Mouse (Mus musculus): Measurements from ENCODE around the gene Ctnnb1. TPM values are rescaled to one million over a fixed set of nuclear protein-coding genes. Genes with fewer than 3 reads are reported as not detected.

The Ctnnb1 gene
- polyA plus RNA-seq (2015; fragmentation: Nextera tagmentation; extraction: Ambion mirVana): 377 and 458 TPM in 2 replicates

DNA sequence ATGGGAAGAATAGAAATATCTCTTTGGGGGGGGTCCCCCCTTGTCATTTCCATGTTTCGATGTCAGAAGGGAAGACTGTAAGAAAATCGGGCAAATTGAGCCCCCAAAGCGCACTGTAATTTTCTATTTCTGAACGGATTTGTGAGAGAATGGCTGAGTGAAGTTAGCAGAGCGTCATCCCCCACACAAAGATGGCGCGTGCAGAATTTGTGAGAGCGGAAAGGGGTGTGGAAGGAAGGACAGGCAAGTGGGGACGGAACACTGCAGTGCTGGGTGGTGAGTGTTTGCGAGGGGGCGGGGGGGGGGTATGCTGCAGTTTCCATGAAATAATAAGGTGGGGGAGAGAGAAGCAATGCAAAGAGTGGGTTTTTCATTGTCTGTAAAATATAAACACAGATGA lies at the start of gene Ctnnb1:
Ctnnb1 (plus strand) TSS at position 136 of the 400 bp plus-strand sequence.
- no peak for ATAC-seq (ENCODE audit: low read depth)
- Histone ChIP-seq H3K9ac (no peak within 1 kb of the TSS), H3K36me3 (no peaks in the 10 kb centered on the region), H3K9me3 (no peaks in the 10 kb centered on the region), H3K4me2 (no peak within 1 kb of the TSS), H3K4me3 (no peak within 1 kb of the TSS), H3K27ac (replicated peaks) (no peak within 1 kb of the TSS), H3K4me1 (replicated peaks) (peaks cover 6% of the 10 kb centered on the region; the same call in 1 of the 2 replicates), H3K27me3 (no peaks in the 10 kb centered on the region)
- 79% methylated on average over 11 of the region's 11 CpGs for WGBS

DNA sequence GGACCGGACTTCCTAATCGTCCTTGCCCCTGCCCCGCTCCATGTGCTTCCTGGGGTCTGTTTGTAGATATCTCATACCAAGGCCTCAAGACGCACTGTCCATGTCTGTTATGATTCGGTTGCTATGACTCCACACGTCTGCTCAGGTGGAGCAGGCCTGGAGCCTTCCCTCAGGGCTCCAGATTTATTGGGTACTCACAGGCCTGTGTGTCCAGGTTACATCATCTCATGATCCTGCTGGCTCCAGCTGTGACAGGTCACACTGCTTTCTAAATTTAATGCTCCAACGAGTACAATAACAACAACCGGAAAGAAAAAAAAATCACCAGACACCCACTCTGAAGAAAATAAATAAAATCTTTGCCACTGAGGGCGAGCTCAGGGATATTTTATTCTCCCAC lies 48.7 kb upstream of the Ctnnb1 start:
- no peaks in the 10 kb centered on the region for H3K36me3 ChIP-seq
- no peak overlapping the region for H3K9ac ChIP-seq
- H3K4me1 ChIP-seq (replicated peaks): peaks cover 27% of the 10 kb centered on the region
- no peaks in the 10 kb centered on the region for H3K9me3 ChIP-seq
- ATAC-seq (ENCODE audit: low read depth): no peak
- H3K27me3 ChIP-seq: no peaks in the 10 kb centered on the region
- no peak overlapping the region for H3K4me2 ChIP-seq
- no peak overlapping the region for H3K4me3 ChIP-seq
- WGBS: 66% methylated on average over 9 of the region's 9 CpGs
- no peak overlapping the region for H3K27ac ChIP-seq (replicated peaks)

DNA sequence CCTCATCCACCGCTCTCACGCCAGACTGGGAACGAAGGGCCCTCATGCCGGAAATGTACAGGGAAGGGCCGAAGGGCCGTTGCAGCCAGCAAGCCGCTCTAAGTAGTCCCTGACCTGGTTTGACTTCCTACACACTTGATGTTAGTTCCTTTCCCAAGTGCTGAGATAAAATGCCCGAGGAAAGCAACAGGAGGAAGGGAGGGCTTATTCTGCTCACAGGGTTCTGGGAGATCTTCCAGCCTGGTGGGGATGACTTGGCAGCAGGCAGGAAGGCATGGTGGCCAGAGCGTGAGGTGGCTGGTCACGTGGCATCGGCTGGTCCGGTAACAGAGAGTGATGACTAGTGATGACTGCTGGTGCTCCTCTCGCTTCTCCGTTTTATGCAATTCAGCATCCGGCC lies 47.9 kb upstream of the Ctnnb1 start:
- Histone ChIP-seq H3K27me3 (no peaks in the 10 kb centered on the region), H3K9me3 (no peaks in the 10 kb centered on the region), H3K4me3 (no peak overlapping the region), H3K36me3 (no peaks in the 10 kb centered on the region), H3K27ac (replicated peaks) (no peak overlapping the region), H3K4me1 (replicated peaks) (peaks cover 28% of the 10 kb centered on the region), H3K4me2 (no peak overlapping the region), H3K9ac (no peak overlapping the region)
- ATAC-seq (ENCODE audit: low read depth): no peak
- 94% methylated on average over 15 of the region's 15 CpGs for WGBS

GRCm38 (mm10) chr9:120881839-120882238 lies 47.2 kb upstream of the Ctnnb1 start:
- no peak for ATAC-seq (ENCODE audit: low read depth)
- Histone ChIP-seq H3K36me3 (no peaks in the 10 kb centered on the region), H3K4me2 (no peak overlapping the region), H3K27me3 (no peaks in the 10 kb centered on the region), H3K9ac (no peak overlapping the region), H3K4me3 (no peak overlapping the region), H3K27ac (replicated peaks) (no peak overlapping the region), H3K9me3 (no peaks in the 10 kb centered on the region), H3K4me1 (replicated peaks) (peaks cover 23% of the 10 kb centered on the region)
- WGBS: 81% methylated on average over 4 of the region's 4 CpGs

- Histone ChIP-seq H3K36me3 (no peaks in the 10 kb centered on the region), H3K4me3 (no peak overlapping the region), H3K4me1 (replicated peaks) (peaks cover 21% of the 10 kb centered on the region), H3K4me2 (no peak overlapping the region), H3K27me3 (no peaks in the 10 kb centered on the region), H3K9me3 (no peaks in the 10 kb centered on the region), H3K9ac (no peak overlapping the region), H3K27ac (replicated peaks) (peak overlapping the region; percentile 14)
- 0 out of 2 replicates have a peak, but pooled peaks have one; percentile 32 for ATAC-seq (ENCODE audit: low read depth)
- WGBS: 39% methylated on average over 10 of the region's 10 CpGs
These were observed 44.3 kb upstream of the Ctnnb1 start for GRCm38 (mm10) chr9:120884726-120885125.

GRCm38 (mm10) chr9:120887631-120888030 lies 41.4 kb upstream of the Ctnnb1 start:
- no peak overlapping the region for H3K4me3 ChIP-seq
- H3K4me1 ChIP-seq (replicated peaks): peaks cover 13% of the 10 kb centered on the region
- no peaks in the 10 kb centered on the region for H3K36me3 ChIP-seq
- no peak overlapping the region for H3K4me2 ChIP-seq
- H3K9ac ChIP-seq: no peak overlapping the region
- no peak for ATAC-seq (ENCODE audit: low read depth)
- H3K9me3 ChIP-seq: no peaks in the 10 kb centered on the region
- 91% methylated on average over 2 of the region's 2 CpGs for WGBS
- H3K27me3 ChIP-seq: no peaks in the 10 kb centered on the region
- H3K27ac ChIP-seq (replicated peaks): no peak overlapping the region

DNA sequence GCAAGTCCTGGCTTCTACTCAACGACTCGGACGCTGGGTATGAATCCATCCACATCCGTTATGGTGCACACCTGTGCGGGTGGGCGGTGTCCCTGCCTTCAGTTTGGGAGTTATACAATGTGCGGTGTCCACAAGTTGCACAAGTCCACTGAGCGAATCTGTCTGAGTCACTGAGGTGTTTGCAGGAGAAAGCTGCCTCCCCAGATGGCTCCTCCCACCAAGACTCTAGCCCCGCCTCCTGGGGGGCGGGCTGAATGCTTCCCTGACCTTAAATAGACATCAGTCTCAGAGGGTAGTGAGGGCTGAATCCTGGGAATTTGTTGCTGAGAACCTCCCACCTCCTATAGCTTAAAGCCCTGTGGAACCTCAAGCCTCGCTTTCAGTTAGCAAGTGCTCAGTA lies 35.6 kb upstream of the Ctnnb1 start:
- Histone ChIP-seq H3K9me3 (no peaks in the 10 kb centered on the region), H3K4me3 (no peak overlapping the region), H3K27me3 (no peaks in the 10 kb centered on the region), H3K27ac (replicated peaks) (no peak overlapping the region), H3K4me1 (replicated peaks) (no peaks in the 10 kb centered on the region), H3K36me3 (no peaks in the 10 kb centered on the region), H3K9ac (no peak overlapping the region), H3K4me2 (no peak overlapping the region)
- ATAC-seq (ENCODE audit: low read depth): no peak
- 93% methylated on average over 11 of the region's 11 CpGs for WGBS

GRCm38 (mm10) chr9:120893971-120894370 lies 35.0 kb upstream of the Ctnnb1 start:
- ATAC-seq (ENCODE audit: low read depth): no peak
- H3K27me3 ChIP-seq: no peaks in the 10 kb centered on the region
- no peak overlapping the region for H3K4me2 ChIP-seq
- no peaks in the 10 kb centered on the region for H3K36me3 ChIP-seq
- H3K4me1 ChIP-seq (replicated peaks): no peaks in the 10 kb centered on the region
- WGBS: 41% methylated on average over 10 of the region's 10 CpGs
- H3K9me3 ChIP-seq: no peaks in the 10 kb centered on the region
- no peak overlapping the region for H3K27ac ChIP-seq (replicated peaks)
- no peak overlapping the region for H3K4me3 ChIP-seq
- H3K9ac ChIP-seq: no peak overlapping the region

DNA sequence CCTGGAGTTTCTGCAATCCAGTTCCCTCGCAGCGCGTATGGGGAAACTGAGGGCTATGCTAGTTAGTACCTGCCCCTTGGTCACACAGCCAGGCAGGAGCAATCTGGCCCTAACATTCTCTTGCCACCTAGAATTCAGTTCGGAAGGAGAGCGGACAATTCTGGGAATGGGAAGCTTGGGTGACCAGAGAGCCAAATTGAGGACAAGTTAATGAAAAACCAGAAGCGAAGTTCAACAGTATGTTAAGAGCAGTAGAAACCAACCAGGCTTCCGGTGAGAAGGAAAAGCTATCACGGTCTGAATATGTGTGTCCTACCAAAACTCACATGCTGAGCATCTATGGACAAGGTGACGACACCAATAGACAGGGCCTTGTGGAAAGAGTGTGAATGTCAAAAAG lies 34.6 kb upstream of the Ctnnb1 start:
- H3K27ac ChIP-seq (replicated peaks): no peak overlapping the region
- 94% methylated on average over 9 of the region's 9 CpGs for WGBS
- no peaks in the 10 kb centered on the region for H3K9me3 ChIP-seq
- no peak for ATAC-seq (ENCODE audit: low read depth)
- H3K9ac ChIP-seq: no peak overlapping the region
- H3K4me1 ChIP-seq (replicated peaks): no peaks in the 10 kb centered on the region
- no peak overlapping the region for H3K4me2 ChIP-seq
- no peaks in the 10 kb centered on the region for H3K36me3 ChIP-seq
- H3K4me3 ChIP-seq: no peak overlapping the region
- no peaks in the 10 kb centered on the region for H3K27me3 ChIP-seq

DNA sequence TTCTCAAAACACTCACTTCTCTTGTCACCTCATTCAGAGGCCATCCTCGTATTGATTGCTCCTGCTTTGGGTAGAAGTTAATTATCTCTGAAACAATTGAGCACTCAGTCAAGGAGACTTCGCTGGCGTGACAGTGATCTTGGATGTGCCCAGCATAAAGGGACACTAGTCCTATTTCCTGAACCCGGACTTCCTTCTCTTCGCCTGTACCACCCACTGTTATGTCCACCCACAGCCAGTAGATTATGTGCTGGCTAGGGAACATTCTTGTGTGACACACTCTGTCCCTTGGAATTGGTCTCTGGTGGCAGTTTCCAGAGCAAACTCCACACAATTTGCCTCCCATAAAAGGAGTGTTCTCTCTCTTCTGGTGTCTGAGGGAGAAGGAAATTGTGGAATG lies 32.5 kb upstream of the Ctnnb1 start:
- Histone ChIP-seq H3K4me2 (no peak overlapping the region), H3K4me1 (replicated peaks) (no peaks in the 10 kb centered on the region), H3K36me3 (no peaks in the 10 kb centered on the region), H3K27me3 (no peaks in the 10 kb centered on the region), H3K9ac (no peak overlapping the region), H3K9me3 (no peaks in the 10 kb centered on the region), H3K27ac (replicated peaks) (no peak overlapping the region), H3K4me3 (no peak overlapping the region)
- ATAC-seq (ENCODE audit: low read depth): no peak
- 23% methylated on average over 5 of the region's 5 CpGs for WGBS

DNA sequence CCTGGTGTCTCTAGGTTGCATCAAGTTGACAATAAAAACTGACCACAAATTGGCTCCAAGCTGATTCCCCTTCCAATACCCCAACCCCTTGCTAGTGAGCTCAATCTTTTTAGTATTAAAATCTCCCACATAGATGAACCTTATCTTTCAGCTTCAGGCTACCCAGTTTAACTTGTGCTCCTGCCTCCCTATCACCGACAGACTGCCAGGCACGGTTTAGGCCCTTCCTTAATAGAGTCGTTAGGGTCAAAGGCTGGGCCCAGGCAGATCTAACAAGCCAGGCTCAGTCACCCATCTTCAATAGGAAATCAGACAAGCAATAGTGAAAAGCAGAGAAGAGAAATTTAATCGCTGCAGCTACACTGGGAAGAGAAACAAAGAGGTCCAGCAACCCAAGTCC lies 31.7 kb upstream of the Ctnnb1 start:
- no peaks in the 10 kb centered on the region for H3K27me3 ChIP-seq
- no peak overlapping the region for H3K27ac ChIP-seq (replicated peaks)
- no peaks in the 10 kb centered on the region for H3K36me3 ChIP-seq
- no peak overlapping the region for H3K4me2 ChIP-seq
- no peak for ATAC-seq (ENCODE audit: low read depth)
- no peaks in the 10 kb centered on the region for H3K4me1 ChIP-seq (replicated peaks)
- no peaks in the 10 kb centered on the region for H3K9me3 ChIP-seq
- 78% methylated on average over 4 of the region's 4 CpGs for WGBS
- no peak overlapping the region for H3K9ac ChIP-seq
- no peak overlapping the region for H3K4me3 ChIP-seq

- H3K9ac ChIP-seq: no peak overlapping the region
- 76% methylated on average over 4 of the region's 4 CpGs for WGBS
- no peak for ATAC-seq (ENCODE audit: low read depth)
These were observed 29.2 kb upstream of the Ctnnb1 start for GRCm38 (mm10) chr9:120899833-120900232.

More at GRCm38 (mm10) chr9:120899833-120900232, 29.2 kb upstream of the Ctnnb1 start:
- H3K36me3 ChIP-seq: no peaks in the 10 kb centered on the region
- no peak overlapping the region for H3K4me2 ChIP-seq
- H3K27me3 ChIP-seq: no peaks in the 10 kb centered on the region
- no peaks in the 10 kb centered on the region for H3K4me1 ChIP-seq (replicated peaks)
- H3K9me3 ChIP-seq: no peaks in the 10 kb centered on the region
- H3K27ac ChIP-seq (replicated peaks): no peak overlapping the region
- no peak overlapping the region for H3K4me3 ChIP-seq

Measured in neural tube, embryonic 13.5 days (tissue).